Mouse (Mus musculus): ENCODE results near the gene Hoxb6.

DNA sequence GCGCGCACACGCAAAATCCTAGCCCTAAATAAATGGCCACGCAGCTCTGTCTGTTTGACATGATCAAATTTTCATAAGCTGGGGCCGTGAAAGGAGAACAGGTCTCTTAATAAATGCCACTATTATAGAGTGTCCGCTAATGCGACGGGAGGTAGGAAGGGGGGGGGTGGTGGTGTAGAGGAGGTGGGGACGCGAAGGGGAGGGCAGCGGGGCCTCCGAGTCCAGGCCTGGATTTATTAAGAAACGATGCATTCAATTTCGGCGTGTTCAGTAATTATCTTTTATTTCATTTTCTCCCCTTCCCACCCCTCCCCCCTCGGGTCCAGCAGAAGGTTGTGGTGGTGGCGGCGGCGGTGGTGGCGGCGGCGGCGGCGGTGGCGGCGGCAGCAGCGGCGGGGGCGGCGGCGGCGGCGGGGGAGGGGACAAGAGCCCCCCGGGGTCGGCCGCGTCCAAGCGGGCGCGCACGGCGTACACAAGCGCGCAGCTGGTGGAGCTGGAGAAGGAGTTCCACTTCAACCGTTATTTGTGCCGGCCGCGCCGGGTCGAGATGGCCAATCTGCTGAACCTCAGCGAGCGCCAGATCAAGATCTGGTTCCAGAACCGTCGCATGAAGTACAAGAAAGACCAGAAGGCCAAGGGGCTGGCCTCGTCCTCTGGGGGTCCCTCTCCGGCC is 53.1 kb downstream of the Hoxb6 start:
- TF ChIP-seq CTCF (IDR thresholded peaks at IDR 0.05; ENCODE audit: extremely low read depth, insufficient read depth, low read length) (no peak), POLR2A (IDR thresholded peaks at IDR 0.05; ENCODE audit: extremely low read depth, insufficient read depth, low read length) (no peak)

Data from cortical plate, adult 2 months (tissue).